Mouse (Mus musculus) testis, adult 2 months (tissue): ENCODE measurements at regions not wholly inside any gene's neighbourhood (a gene's known extent, or its start where the extent isn't known, plus 50 kb on each side); places are given as distances from the start of the nearest gene placed in this dataset.

Source experiments
- CTCF ChIP-seq: fragments of 200-500 bp; IDR thresholded peaks from 2 replicates; pipeline ENCODE4 v1.5.1; 2012; ENCODE audit warnings: low read depth, mild to moderate bottlenecking, inconsistent platforms, low read length, moderate library complexity; ENCODE audit not compliant: control insufficient read depth, insufficient read depth, insufficient replicate concordance
- POLR2A ChIP-seq: fragments of 200-500 bp; IDR thresholded peaks from 2 replicates; pipeline ENCODE4 v1.6.1; 2012; ENCODE audit warnings: low read depth, mild to moderate bottlenecking, inconsistent platforms, low read length, moderate library complexity; ENCODE audit not compliant: control insufficient read depth

DNA sequence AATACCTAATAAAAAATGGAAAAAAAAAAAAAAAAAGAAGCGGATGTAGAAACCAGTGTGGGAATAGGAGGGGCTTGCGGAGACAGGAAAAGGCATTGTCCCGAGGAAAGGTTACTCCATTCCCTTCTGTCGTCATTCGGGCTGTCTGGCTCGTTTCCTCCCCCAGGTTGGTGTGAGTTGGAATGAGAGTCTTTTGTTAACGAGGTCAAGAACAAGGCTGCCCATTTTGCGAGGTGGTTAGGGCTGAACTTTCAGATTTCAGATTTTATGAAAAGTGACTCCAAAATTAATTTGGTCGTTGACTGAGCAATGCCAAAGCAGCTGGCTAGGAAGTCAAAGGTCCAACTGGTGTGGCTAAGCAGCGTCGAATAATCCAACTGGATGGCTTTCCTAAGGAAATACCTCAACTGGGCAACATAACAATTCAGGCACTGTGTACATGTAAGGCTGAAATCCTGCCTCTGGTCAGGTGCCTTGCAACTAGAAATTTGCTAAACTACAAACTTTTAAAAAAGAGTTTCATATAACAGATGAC, 50.6 kb upstream of the Rpl34 start:
- TF ChIP-seq POLR2A = no peak
- TF ChIP-seq CTCF = no peak
